Mouse (Mus musculus) cortical plate, adult 2 months (tissue): ENCODE results near the gene Cyp39a1.

Experiments used
- CTCF ChIP-seq: fragments of 200-500 bp; IDR thresholded peaks from 2 replicates; pipeline ENCODE4 v1.5.1; 2011; ENCODE audit warnings: mild to moderate bottlenecking, control low read depth, low read length; ENCODE audit not compliant: insufficient read depth; ENCODE audit errors: extremely low read depth
- POLR2A ChIP-seq: fragments of 200-500 bp; IDR thresholded peaks from 2 replicates; pipeline ENCODE4 v1.6.1; 2011; ENCODE audit warnings: mild to moderate bottlenecking, low read length, control low read depth; ENCODE audit not compliant: insufficient read depth; ENCODE audit errors: extremely low read depth

DNA sequence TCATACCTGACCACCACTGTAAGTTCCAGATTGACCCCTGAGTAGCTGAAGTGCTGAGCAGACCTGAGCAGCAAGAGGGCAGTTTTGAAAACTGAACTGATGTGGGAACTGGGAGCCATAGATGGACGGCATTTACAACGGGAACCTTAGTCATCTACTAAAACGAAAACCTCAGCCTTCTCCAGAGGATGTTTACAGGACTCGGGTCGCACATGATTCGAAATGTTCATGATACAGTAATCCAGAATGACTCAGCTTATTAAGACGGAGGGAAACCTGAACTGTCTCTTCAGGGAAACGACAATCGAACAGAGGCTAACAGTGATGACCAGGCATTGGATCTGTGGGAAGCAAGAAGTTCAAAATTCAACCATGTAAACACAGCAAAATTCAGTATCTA is 48.1 kb upstream of the Cyp39a1 start:
- TF ChIP-seq CTCF (no peak), POLR2A (no peak)
